Mouse (Mus musculus) thymus, adult 2 months (tissue): Measurements from ENCODE around the gene P2ry6.

ENCODE experiments used
- CTCF ChIP-seq: fragments of 200-500 bp; IDR thresholded peaks from 2 replicates; pipeline ENCODE4 v1.5.1; 2012; ENCODE audit warnings: mild to moderate bottlenecking, control low read depth, low read length, moderate library complexity, borderline replicate concordance; ENCODE audit not compliant: control insufficient read depth, poor library complexity, insufficient read depth; ENCODE audit errors: extremely low read depth
- POLR2A ChIP-seq: fragments of 200-500 bp; IDR thresholded peaks from 2 replicates; pipeline ENCODE4 v1.6.1; 2012; ENCODE audit warnings: mild to moderate bottlenecking, low read length, control low read depth, moderate library complexity; ENCODE audit not compliant: control insufficient read depth, poor library complexity, insufficient read depth; ENCODE audit errors: extremely low read depth

DNA sequence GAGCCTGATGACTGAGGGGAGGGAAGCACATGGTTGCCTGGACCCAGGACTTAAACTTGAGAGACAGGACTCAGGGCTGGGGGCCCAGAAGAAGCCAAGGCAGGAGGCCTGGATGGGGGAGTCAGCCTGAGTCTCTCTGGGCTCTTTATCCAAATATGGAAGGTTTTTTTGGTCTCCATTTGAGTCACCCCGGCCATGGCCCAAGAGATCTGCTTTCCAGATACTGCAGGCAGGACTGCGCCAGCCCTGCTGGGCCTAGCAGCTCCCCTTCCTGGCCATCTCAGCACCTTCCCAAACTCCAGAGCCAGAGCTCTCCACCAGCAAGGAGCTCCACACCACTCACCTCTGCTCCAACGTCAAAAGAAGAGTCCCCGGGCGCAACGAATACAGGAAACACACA is 57.9 kb downstream of the P2ry6 start:
- TF ChIP-seq POLR2A (no peak), CTCF (no peak)
